Mouse (Mus musculus) brain, embryonic 14.5 days (tissue): ENCODE data around the gene Zfp706.

Source experiments
- CTCF ChIP-seq: fragments of 200-500 bp; IDR thresholded peaks from 2 replicates; pipeline ENCODE4 v1.5.1; 2012; ENCODE audit warnings: inconsistent platforms, mild to moderate bottlenecking, moderate library complexity, borderline replicate concordance; ENCODE audit not compliant: insufficient read depth, insufficient read length; ENCODE audit errors: extremely low read depth
- POLR2A ChIP-seq: fragments of 200-500 bp; IDR thresholded peaks from 2 replicates; pipeline ENCODE4 v1.6.1; 2012; ENCODE audit warnings: mild to moderate bottlenecking, inconsistent platforms, borderline replicate concordance; ENCODE audit not compliant: poor library complexity, insufficient read depth, insufficient read length, severe bottlenecking; ENCODE audit errors: extremely low read depth

GRCm38 (mm10) chr15:36974614-36975255, 32.8 kb downstream of the Zfp706 start:
- TF ChIP-seq POLR2A (no peak), CTCF (no peak)
